Mouse (Mus musculus): ENCODE measurements around the gene Olfr414.

DNA sequence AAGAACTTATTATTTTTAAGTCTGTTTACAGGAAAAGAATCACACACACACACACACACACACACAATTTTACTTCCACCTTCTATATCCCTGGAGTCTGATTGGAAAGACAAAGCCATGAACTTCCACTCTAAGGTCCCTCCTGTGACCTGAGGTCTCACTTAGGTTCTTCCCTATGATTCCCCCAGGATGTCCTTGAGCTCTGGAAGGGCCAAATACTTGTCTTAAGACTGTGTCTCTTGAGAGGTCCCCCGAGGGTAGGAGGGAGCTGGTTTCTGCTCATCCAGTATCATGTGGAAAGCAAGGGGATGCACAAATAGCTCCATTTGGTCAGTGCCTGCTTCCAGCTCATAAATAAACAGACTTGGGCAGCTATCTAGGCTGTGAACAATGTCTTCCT is 17.9 kb downstream of the Olfr414 start, which contains the start of gene Olfr220:
- TF ChIP-seq CTCF (IDR thresholded peaks at IDR 0.05; ENCODE audit: control insufficient read depth, insufficient read depth, insufficient replicate concordance, low read depth, low read length) (no peak), POLR2A (IDR thresholded peaks at IDR 0.05; ENCODE audit: control insufficient read depth, low read depth, low read length) (no peak)
